Mouse (Mus musculus): ENCODE data around the gene Gdf9. TPM values are rescaled to one million over a fixed set of nuclear protein-coding genes. Genes with fewer than 3 reads are reported as not detected.
"Not testable (repeated sequence)": the region's sequence is repeated elsewhere in the genome, so short reads cannot be mapped to it uniquely, and the experiment has no call there.

Gene Gdf9
- total RNA-seq (2021): 1 to 10 TPM in 1 of 2 experiments, under 1 TPM in 1; 0.90 to 9.0 TPM
- 0.36 and 0.39 TPM in 2 replicates for polyA plus RNA-seq (2012; rRNA removed)
- long read RNA-seq, partial matches to known transcripts: 0 of 2 reads
- long read RNA-seq, other reads (novel, unspliced or antisense): 2 of 2 reads

GRCm38 (mm10) chr11:53430670-53431346 lies at the start of gene Gdf9, which contains the start of gene Uqcrq:
Gene Gdf9, plus strand, starts transcription at chr11:53431023.
Gene Uqcrq, minus strand, starts transcription at chr11:53430831.
- DNase-seq: peak; percentile 99

GRCm38 (mm10) chr11:53383758-53384428 lies 46.9 kb upstream of the Gdf9 start:
- DNase-seq: no peak

- no peak for DNase-seq
Observed at GRCm38 (mm10) chr11:53393856-53394255, 37.0 kb upstream of the Gdf9 start.

- DNase-seq: no peak
Observed at GRCm38 (mm10) chr11:53403638-53404037, 27.2 kb upstream of the Gdf9 start.

GRCm38 (mm10) chr11:53411738-53412137 lies 19.1 kb upstream of the Gdf9 start:
- no peak for DNase-seq

GRCm38 (mm10) chr11:53413871-53414270 lies 17.0 kb upstream of the Gdf9 start:
- no peak for DNase-seq

GRCm38 (mm10) chr11:53418048-53418447 lies 12.8 kb upstream of the Gdf9 start:
- no peak for DNase-seq

GRCm38 (mm10) chr11:53423036-53423435 lies 7.8 kb upstream of the Gdf9 start, which contains the start of gene Leap2:
Gene Leap2, minus strand, starts transcription at chr11:53423170.
- DNase-seq: no peak

GRCm38 (mm10) chr11:53424826-53425225 lies 6.0 kb upstream of the Gdf9 start:
- DNase-seq: peak; percentile 53

GRCm38 (mm10) chr11:53425251-53425650 lies 5.6 kb upstream of the Gdf9 start:
- DNase-seq: no peak

GRCm38 (mm10) chr11:53425711-53426255 lies 5.0 kb upstream of the Gdf9 start:
- no peak for DNase-seq

- not testable (repeated sequence) for DNase-seq
Observed at GRCm38 (mm10) chr11:53426914-53427313, 3.9 kb upstream of the Gdf9 start.

- DNase-seq: no peak
Observed at GRCm38 (mm10) chr11:53427993-53428715, 2.7 kb upstream of the Gdf9 start.

GRCm38 (mm10) chr11:53428716-53429057 lies 2.1 kb upstream of the Gdf9 start:
- DNase-seq: no peak

GRCm38 (mm10) chr11:53429182-53429581 lies 1.6 kb upstream of the Gdf9 start:
- no peak for DNase-seq

GRCm38 (mm10) chr11:53430300-53430669 lies 538 bp upstream of the Gdf9 start:
- peak; percentile 84 for DNase-seq

- DNase-seq: no peak
Observed at GRCm38 (mm10) chr11:53431347-53432056, 679 bp downstream of the Gdf9 start.

- no peak for DNase-seq
Observed at GRCm38 (mm10) chr11:53433057-53433456, 2.2 kb downstream of the Gdf9 start.

- DNase-seq: no peak
Observed at GRCm38 (mm10) chr11:53435504-53435903, 4.7 kb downstream of the Gdf9 start.

GRCm38 (mm10) chr11:53436338-53436737 lies 5.5 kb downstream of the Gdf9 start:
- no peak for DNase-seq

GRCm38 (mm10) chr11:53441921-53442320 lies 11.1 kb downstream of the Gdf9 start:
- peak; percentile 68 for DNase-seq

GRCm38 (mm10) chr11:53443861-53444260 lies 13.0 kb downstream of the Gdf9 start:
- peak; percentile 61 for DNase-seq

Data from adrenal gland, adult 2 months (tissue).